Mouse (Mus musculus) adrenal gland, postnatal 10 days (tissue): ENCODE results near the gene Ttc28. TPM values are rescaled to one million over a fixed set of nuclear protein-coding genes. Genes with fewer than 3 reads are reported as not detected.
"Not testable (repeated sequence)": the region's sequence is repeated elsewhere in the genome, so short reads cannot be mapped to it uniquely, and the experiment has no call there.

Source experiments
- DNase-seq: peaks from one replicate; pipeline ENCODE4 v3.0.0; 2021; ENCODE audit warnings: mixed read lengths
- long read RNA-seq, 2 experiments: library from polyadenylated mRNA; stranded (forward); transcript quantifications; one replicate each; pipeline ENCODE4 v2.0.0; 2021
- total RNA-seq, 2 experiments: library from RNA; stranded (reverse); gene quantifications; 2 replicates each; pipeline ENCODE4 v1.2.3; 2021

Gene Ttc28
- 10 to 100 TPM; 25.0 to 29.1 TPM for total RNA-seq
- long read RNA-seq, experiment 1, partial matches to known transcripts: 0 of 9 reads
- long read RNA-seq, experiment 1, other reads (novel, unspliced or antisense): 9 of 9 reads
- long read RNA-seq, experiment 2, partial matches to known transcripts: 1 of 2 reads
- long read RNA-seq, experiment 2, other reads (novel, unspliced or antisense): 1 of 2 reads

DNA sequence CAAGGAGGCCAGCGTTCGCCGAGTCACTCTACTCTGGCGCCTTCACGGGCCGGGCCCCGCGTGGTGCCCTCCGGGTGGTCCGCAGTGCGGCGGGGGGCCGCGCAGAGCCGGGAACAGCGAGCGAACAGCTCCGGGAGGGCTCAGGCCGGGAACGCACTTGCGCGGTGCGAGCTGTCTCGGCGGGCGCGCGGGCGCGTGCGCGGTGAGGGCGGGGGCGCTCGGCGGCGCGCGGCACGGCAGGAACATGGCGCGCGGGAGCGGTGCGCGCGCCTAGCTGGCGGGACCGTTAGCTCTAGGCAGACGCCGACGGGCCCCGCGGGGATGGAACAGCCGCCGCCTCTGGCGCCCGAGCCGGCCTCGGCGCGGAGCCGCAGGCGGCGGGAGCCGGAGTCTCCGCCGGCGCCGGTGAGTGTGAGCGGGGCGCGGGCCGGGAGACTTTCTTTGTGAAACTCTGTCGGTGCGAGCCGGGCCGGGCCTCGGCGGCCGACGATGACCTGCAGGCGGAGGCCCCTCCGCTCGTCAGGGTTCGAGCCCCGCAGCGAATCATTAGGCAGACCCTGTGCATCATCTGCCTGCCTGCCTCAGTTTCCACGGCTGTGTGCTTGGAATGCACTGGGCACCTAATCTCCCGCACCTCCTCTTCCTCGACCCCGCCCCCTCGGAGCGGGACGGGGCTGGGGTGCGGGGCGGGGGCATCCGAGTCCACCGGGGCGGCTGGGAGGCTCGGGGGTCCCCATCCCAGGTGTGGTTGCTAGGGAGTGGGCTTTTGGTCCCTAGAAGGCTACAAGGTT lies at the start of gene Ttc28:
TSS of gene Ttc28 (plus strand) at position 220 of the 791 bp plus-strand sequence.
- peak; percentile 94 for DNase-seq

DNA sequence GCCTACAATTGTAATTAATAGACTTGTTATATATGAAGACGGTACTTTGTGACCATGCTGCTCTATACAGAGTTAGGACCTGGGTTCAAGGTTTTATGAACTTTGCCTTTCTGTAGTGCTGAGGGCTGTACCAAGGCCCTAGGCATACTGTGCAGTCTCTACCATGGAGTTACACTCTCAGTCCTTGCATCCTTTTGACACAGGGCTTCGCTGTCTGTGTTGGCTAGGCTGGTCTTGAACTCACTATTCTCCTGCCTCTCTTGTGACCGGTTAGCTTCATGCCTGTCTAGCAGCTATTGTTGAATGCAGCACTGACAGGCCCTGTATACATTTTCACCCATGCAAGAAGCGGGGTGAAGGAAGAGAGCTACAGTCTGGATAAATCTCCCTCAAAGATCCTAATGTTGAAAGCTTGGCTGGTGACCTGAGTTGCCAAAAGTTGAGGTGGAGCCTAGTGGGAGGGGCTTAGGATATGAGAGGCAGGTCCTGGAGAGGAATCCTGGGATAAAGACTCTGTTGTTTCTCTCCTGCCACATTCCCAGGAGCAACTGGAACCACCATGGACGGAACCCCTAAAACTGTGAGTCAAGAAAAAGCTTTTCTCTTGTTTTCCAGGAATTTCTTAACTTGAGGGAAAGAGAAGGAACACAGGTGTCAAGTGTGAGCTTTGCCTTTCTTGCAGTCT lies 48.4 kb upstream of the Ttc28 start:
- no peak for DNase-seq

DNA sequence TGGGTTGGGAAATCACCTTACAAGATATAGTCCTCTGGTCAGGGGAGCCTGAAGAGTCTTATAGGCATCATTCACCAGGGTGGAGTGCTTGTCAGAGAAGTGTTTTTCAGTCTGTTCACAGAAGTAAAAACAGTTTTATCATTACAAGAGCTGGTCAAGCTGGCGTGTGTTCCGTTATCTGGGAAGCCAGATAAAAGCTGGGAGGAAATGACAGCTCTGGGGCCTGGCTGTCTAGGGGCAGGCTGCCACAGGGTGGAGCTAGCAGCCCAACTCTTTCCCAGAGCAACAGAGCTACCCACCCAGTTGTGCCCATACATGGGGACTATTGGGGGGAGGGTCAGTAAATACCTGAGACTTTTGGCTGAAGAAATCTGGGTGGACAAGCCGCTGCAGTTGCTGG lies 43.6 kb upstream of the Ttc28 start:
- peak; percentile 67 for DNase-seq

DNA sequence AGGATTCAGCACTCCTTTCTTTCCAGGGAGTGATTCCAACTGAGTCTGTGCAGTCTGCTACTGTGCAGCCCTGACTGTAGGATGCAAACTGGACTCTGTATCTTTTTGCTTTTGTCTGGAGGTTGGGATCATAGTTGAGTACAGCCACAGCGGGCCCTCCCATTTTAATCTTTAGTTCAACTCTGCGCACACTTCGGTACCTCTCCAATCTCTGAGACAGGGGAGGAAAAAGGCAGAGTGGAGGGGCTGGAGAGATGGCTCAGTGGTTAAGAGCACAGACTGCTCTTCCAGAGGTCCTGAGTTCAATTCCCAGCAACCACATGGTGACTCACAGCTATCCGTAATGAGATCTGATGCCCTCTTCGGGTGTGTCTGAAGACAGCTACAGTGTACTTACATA lies 41.6 kb upstream of the Ttc28 start:
- DNase-seq: not testable (repeated sequence)

DNA sequence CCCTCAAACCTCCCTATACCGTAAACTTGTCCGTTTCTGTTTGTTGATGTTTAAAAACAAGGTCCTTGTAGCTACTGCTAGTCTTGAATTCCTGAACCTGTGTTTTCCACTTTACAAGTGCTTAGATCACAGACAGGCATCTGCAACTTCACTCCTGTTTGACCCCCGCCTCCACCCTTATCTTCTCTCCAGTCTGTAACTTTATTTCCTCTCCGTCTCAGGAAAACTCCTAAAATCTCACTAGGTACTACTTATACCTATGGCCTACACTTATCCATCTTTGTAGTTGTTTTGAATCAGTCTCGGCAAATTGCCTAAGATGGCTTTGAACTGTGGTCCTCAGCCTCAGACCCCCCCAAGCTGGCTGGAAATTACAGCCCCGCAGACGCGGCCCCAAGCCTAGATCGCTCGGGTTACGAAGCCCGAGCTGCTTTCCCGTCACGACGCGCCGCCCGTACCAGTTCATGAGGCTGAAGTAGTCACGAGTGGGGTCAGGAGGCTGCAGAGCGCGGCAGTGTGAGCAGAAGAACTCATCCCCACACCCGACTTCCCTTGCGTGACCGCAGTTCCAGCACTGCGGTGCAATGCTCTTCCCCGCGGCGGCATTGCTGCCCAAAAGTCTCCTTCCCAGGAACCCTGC lies 40.4 kb upstream of the Ttc28 start:
- DNase-seq: no peak

DNA sequence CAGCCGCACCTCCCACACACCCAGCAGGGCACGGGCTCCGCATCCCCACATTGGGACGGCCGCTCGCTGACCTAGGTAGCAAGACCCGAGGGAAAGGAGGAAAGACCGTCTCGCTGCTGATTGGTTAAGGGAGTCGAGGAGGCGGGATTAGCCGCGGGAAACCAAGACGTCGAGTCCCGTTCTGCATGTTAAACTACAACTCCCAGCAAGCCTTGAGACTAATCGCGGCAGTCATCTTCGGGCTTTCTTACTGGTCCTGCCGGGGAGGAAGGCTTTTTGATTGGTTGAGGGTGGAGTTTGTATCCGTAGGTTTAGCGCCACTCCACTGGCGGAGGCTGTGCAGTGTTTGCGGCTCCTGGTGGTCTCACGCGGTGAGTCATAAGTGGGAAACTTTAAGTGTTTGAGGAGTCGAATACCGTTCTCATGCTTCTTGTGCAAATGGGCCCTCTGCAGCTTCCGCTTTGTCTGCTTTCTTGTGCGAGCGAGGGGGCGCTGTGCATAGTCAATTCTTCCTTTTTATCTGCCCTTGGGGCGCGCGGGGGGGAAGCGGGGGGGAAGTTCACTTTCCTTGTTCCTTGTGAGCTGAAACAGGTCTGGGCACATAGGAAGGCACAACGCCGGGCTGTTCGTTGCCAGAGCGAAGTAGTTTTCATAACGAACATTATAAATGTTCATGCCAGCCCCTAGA lies 39.8 kb upstream of the Ttc28 start, which contains the start of the genes Hscb and Chek2:
TSS of gene Hscb (minus strand) at position 100 of the 688 bp plus-strand sequence.
TSS of gene Chek2 (plus strand) at position 302 of the 688 bp plus-strand sequence.
- DNase-seq: peak; percentile 96

DNA sequence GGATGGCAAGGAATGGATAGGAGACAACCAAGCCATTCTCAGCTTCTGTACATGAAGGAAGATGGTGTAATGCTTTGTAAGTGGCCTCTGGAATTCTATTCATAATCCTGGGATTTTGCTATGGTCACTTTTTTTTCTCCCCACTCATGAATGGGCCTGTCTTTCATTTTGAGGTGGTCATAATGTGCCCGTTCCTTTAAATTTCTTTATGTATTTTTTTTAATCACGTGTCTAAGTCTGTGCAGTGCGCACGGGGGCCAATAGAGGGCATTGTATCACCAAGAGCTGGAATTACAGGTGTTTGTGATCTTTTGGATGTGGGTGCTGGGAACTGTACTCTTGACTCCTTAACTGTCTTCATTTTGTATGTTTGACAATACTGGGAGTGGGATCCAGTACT lies 39.1 kb upstream of the Ttc28 start:
- peak; percentile 46 for DNase-seq

DNA sequence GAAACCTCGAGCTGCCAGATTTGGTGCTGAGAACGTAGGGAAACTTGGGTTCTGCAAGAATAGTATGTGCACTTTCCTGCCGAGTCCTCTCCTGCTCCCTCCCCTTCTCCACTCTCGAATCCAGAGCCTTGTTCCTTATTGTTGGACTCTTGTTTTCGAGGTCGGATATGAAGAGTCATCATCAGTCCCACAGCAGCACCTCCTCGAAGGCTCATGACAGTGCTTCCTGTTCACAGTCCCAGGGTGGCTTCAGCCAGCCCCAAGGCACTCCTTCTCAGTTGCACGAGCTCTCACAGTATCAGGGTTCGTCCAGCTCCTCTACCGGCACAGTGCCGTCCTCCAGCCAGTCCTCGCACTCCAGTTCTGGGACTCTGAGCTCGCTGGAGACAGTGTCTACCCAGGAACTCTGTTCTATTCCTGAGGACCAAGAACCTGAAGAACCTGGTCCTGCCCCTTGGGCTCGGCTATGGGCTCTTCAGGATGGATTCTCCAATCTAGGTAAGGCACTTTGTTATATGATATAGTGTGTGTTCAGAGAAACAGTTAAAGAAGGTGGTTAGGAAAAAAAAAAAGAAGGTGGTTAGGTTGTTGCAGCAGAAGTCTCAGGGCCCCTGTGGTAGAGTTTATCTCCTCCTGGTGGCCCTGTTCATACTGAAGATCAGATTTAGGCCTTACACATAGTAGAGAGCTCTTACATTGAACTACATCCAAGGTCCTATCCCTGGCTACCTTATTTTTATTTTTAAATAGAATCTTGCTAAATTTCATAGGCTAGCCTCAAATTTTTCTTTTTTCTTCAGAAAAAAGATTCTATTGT lies 38.3 kb upstream of the Ttc28 start:
- DNase-seq: no peak

DNA sequence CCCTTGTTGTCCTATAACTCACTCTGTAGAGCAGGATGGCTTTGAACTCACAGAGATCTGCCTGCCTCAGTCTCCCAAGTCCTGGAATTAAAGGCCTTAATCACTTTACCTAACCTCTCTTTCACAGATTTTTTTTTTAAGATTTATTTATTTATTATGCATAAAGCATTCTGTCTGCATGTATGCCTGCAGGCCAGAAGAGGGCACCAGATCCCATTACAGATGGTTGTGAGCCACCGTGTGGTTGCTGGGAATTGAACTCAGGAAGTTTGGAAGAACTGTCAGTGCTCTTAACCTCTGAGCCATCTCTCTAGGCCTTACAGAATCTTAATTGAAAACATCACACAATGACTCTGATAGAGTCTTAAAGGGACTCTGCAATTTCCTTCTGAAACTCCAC lies 26.6 kb upstream of the Ttc28 start:
- DNase-seq: no peak

DNA sequence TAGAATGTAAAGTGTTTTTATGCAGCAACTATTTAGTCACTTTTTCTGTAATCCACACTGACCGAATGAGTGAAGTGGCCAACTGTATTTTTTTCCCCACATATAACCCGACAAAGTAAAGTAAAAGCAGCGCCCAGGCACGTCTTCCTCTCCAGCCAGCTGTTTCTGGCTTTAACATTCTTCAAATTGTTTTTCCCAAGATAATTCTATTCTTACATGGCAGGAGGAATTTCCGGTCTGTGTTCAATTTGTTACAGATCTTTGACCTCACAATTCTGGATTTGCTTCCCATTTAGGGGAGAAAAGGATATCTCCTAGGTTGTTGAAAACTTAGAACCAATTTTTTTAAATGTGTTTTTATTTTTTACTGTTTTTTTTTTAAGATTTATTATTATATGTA lies 22.5 kb upstream of the Ttc28 start:
- DNase-seq: no peak

DNA sequence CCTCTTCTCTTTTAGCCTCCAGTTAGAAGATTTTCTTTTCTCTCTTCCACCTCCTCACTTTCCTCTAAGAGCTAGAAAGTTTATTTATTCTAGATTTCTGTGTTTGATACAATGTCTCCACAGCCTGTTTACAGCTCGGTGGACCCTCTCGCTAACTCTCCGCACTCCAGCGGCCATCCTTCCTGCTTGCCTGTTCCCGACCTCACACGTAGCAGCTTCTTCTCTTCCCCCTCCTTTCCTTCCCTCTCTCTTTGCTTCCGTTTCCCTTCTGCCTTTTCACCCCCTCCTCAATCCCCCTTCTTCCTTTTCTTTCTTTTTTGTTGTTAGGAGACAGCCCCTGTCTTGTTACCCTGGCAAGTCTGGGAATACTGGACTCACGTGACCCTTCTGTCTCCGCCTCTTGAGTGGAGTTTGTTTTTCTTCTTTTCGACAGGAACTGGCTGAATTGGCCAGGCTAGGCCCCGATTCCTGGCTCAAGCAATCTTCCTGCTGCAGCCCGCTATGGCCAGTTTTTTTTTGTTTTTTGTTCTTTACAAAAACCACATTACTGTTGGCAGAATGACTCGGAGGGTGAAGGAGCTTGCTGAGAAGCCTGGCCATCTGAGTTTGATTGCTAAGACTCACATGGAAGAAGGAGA lies 20.5 kb upstream of the Ttc28 start:
- DNase-seq: peak; percentile 66

DNA sequence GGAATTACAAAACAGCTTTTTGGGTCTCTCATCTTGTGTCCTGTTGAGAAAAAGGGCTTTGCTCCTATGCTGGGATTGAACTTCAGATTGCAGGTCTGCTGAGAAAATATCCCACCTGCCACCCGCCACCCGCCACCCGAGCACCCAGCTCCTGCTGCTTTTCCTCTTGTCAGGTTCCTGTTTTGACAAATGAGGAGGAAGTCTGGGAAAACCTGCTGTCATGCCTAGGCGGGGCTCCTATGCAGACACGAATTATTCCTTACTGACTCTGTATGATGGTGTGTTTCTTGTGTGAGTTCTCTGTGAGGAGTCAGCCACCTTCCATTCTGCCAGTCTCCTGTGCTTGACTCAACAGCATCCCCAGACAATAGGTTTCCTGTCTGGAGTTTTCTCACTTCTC lies 19.2 kb upstream of the Ttc28 start:
- no peak for DNase-seq

DNA sequence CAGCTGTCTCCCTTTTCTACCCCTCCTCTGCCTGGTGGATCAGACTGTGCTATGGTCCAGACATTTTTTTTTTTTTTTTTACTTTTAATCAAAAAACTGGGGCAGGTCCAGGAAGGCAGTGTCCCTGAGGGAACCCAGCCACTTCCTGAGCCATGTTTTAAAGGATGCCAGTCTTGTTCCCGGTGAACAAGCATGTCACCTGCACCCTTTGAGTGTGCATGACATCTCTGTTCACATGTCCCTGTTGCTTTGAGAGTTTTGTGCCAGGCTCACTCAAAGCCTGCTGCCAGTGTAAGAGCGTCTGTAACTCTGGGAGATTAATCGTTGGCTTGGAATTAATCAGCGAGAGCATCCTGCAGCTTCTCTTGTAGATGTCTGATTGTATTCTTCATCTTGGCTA lies 11.1 kb upstream of the Ttc28 start:
- no peak for DNase-seq

DNA sequence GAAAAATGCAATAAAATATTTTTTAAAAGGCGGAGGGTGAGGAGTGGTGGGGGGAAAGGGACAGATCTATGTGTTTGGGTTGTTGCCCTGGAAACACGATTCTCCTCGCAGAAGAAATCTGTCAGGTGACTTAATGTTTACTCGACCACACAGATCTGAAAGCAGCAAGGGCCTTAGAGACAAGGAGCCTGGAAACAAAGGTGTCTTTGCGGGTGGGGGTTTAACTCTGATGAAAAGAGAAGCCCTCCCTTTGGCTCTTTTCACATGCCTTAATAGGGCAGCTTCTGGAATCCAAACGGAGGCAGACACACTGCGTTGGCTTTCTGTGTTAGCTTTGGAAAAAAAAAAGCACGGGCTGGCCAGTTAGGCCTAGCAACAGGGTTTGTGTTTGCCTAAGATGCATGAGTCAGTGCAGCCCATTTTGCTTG lies 10.3 kb upstream of the Ttc28 start:
- DNase-seq: no peak

DNA sequence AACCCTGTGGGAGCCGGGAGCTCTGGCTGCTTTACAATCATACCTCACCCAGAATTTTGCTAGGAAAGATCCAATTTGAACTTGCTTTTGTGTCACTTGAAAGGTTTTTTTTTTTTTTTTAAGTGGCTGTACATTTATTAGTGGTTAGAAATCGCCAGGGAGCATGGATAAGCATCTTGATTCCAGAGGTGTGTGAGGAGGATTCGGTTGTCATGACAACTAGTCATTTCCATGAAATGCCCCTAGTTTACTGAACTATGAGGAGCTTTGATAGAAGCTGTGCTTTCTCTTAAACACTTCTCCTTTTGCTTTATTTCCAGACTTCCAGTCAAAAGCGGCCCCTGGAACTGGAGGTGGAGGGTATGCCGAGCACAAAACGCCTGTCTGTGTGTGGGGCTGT lies 6.4 kb upstream of the Ttc28 start:
- no peak for DNase-seq

DNA sequence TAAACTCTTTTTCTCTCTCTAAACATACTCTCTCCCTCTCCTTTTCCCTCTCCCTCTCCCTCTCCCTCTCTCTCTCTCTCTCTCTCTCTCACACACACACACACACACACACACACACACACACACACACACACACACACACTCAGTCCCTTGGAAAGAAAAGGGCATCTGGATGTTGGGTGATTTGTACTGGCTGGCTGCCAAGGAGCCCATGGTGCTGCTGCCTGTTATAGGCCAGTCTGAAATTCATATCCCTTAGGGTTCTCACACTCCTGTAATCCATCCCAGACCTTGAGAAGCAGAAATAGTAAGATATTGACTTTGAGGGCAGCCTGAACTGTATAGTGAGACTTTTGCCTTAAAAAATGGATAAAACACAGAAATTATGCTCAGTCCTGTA lies 4.9 kb upstream of the Ttc28 start:
- DNase-seq: peak; percentile 62

DNA sequence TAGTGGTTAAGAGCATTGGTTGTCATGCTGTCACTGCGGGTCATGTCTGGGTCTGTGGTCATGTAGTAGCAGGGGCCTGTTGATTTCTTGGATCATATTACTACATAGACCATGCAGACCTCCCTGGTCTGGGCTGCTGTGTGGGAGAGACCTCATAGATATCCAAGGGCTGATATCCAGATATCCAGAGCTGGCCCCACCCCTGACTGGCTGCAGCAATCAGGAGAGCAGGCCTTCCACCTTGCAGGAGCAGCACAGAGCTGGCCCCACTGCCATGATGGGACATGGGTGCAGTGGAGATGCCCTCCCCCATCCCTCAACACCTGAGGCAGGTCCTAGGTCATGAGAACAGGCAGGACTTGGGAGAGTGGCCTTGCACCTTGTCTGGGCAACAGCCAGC lies 4.3 kb upstream of the Ttc28 start:
- DNase-seq: no peak

DNA sequence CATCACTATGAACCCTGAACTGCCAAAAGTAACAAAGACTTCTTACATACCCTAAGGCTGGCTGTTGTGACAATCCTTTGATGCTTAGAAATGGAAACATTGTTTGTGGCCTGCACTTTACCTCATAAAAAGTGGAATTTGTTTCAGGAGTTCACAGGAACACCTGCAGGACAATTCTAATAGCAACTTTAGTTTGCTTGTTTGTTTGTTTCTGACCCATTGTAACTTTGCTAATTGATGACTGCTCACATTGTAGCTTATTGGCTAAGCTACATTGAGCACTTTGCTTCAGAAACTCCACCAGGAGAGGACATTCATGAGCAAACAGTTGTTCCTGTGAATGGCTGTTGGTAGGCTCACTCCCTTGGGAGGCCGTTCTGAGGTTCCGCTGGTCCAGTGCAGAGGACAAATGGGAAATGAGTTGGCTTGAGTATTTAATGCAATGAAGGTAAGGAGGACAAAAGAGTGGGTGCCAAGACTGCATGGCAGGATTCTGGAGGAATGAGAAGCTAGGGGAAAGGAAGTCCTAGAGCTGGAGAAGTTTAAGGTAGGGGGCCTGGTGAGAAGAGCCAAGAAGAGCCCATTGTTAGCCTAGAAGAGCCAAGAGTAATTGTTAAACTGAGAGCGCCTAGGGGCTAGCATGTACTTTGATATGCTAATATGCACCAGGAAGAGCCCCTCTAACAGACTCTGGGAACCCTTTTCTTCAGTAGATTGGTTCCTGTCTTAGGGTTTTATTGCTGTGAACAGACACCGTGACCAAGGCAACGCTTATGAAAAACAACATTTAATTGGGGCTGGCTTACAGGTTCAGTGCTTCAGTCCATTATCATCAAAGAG lies 1.7 kb upstream of the Ttc28 start:
- no peak for DNase-seq

DNA sequence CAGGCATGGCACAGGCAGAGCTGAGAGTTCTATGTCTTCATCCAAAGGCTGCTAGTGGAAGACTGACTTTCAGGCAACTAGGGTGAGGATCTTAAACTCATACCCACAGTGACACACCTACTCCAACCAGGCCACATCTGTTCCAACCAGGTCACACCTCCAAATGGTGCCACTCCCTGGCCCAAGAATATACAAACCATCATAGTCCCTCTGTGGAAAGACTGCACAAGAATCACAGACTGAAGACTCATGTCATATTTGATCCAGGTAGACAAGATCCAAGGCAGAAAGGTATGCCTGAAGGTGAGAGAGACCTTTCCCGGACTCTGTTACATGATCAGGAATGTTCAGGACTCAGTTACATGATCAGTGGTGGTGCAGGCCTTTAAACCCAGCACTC lies 1.1 kb upstream of the Ttc28 start:
- not testable (repeated sequence) for DNase-seq

DNA sequence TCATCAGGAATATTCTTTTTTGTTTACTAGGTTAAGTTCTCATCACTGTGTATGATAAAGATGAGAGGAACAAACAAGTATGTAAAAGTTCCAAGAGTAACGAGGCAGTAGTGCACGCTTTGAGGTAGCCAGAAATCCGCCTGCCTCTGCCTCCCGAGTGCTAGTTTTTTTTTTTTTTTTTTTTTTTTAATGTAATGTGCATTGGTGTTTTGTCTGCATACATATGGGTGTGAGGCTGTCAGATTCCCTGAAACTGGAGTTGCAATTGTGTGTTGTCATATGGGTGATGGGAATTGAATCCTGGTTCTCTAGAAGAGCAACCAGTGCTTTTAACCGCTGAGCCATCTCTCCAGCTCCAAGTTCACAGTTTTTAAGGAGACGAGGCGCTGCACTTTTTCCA lies 561 bp upstream of the Ttc28 start:
- DNase-seq: no peak
